Mouse (Mus musculus) embryonic facial prominence, embryonic 12.5 days (tissue): ENCODE results near the gene Nedd9. TPM values are rescaled to one million over a fixed set of nuclear protein-coding genes. Genes with fewer than 3 reads are reported as not detected.

Experiments
- ATAC-seq: fragments of 200-750 bp; cut with Nextera tagmentation; 2 replicates; pipeline ENCODE4 v1.8.0; 2017; ENCODE audit not compliant: insufficient number of reproducible peaks, insufficient read depth, low FRiP score, low TSS enrichment
- H3K27ac ChIP-seq: fragments of 300-500 bp; sonication (generic); 2 replicates; pipeline ENCODE4 v1.5.1; 2016; ENCODE audit warnings: mild to moderate bottlenecking
- H3K27me3 ChIP-seq: fragments of 300-500 bp; sonication (generic); 2 replicates; pipeline ENCODE4 v1.6.1; 2016; ENCODE audit warnings: mild to moderate bottlenecking, moderate library complexity
- H3K36me3 ChIP-seq: fragments of 300-500 bp; sonication (generic); 2 replicates; pipeline ENCODE4 v1.6.1; 2016; ENCODE audit warnings: mild to moderate bottlenecking
- H3K4me1 ChIP-seq: fragments of 300-500 bp; sonication (generic); 2 replicates; pipeline ENCODE4 v1.6.1; 2016
- H3K4me2 ChIP-seq: fragments of 300-500 bp; sonication (generic); replicated peaks from 2 replicates; pipeline ENCODE4 v1.6.1; 2016; ENCODE audit warnings: mild to moderate bottlenecking, moderate library complexity
- H3K4me3 ChIP-seq: fragments of 300-500 bp; sonication (generic); 2 replicates; pipeline ENCODE4 v1.5.1; 2016; ENCODE audit warnings: mild to moderate bottlenecking
- H3K9ac ChIP-seq: fragments of 300-500 bp; sonication (generic); 2 replicates; pipeline ENCODE4 v1.6.1; 2016; ENCODE audit warnings: mild to moderate bottlenecking, moderate library complexity
- H3K9me3 ChIP-seq: fragments of 300-500 bp; sonication (generic); 2 replicates; pipeline ENCODE4 v1.6.1; 2016; ENCODE audit warnings: mild to moderate bottlenecking, moderate library complexity
- WGBS: fragments of 180-500 bp; shearing (Covaris S2); methylation state at CpG from one replicate; pipeline ENCODE4 v1.1.7; 2016; 5-methylcytosine and 5-hydroxymethylcytosine counted together
- polyA plus RNA-seq: library from polyadenylated mRNA; unstranded; fragments of >200 nt; fragmentation: Nextera tagmentation; extraction: Ambion mirVana; gene quantifications from 2 replicates; pipeline ENCODE4 v1.2.1, GENCODE M21; 2016

The Nedd9 gene
- polyA plus RNA-seq, result 20.6 and 22.8 TPM in 2 replicates

DNA sequence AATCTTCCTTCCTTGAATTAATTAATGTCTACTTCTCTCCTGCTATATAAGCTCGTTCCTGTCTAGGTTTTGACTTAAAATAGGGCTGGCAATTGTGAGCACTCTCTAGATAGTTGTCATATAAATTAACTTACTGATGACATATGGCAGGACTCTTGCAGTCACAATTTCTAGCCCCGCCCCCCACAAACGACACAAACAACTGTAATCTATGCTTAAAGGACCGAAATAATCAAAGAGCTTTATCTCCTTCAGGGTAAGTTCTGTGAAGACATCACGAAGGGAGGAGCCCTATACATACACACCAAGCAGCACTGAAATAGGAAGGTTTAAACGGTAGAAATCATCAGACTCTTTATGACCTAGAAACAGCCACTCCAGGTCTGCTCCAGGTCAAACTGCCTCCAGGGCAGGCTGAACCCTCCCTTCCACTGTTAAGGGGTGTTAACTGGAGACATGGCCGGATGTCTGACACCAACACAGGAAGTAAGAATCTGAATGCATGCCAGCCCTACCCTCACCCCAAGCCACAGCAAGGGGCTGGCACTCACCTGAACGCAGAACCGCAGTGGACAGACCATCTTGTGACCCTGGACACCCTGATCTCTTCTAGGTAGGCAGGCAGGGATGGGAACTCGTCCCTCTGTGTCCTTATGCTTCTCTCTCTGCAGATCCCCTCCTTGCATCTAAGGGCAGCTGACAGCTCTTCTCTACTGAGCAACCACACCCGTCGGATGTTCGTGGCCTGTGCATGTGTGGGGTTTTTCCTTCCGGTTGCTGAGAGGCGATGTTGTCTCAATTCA lies at the start of gene Nedd9:
Gene Nedd9, minus strand, starts transcription at position 757 of the 803 bp plus-strand sequence.
- Histone ChIP-seq H3K4me1 (peaks cover 5% of the 10 kb centered on the region; the same call in 1 of the 2 replicates), H3K36me3 (no peaks in the 10 kb centered on the region), H3K4me2 (no peak within 1 kb of the TSS), H3K4me3 (no peak within 1 kb of the TSS), H3K9me3 (no peaks in the 10 kb centered on the region), H3K27ac (no peak within 1 kb of the TSS), H3K27me3 (no peaks in the 10 kb centered on the region), H3K9ac (no peak within 1 kb of the TSS)
- 68% methylated on average over 15 of the region's 15 CpGs for WGBS
- ATAC-seq, result no peak

DNA sequence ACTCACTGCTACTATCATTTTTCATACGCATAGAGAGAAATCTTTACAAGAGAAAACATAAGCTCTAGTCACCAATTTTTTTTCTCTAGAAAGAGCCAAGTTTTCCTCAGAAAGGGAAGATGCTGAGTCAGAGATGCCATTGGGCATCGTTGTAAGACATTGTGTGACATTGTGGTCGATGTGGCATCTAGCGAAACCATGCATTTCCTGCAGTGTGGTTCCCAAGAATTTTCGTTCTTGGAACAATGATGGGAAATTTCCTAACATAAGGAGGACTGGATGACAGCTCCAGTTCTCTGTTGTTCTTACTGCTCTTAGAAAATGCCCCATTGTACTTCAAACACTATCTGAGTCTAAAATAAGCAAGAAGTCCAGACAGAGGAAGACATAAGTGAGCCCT lies 45.5 kb upstream of the Nedd9 start:
- Histone ChIP-seq H3K4me2 (no peak overlapping the region), H3K9me3 (no peaks in the 10 kb centered on the region), H3K36me3 (no peaks in the 10 kb centered on the region), H3K27me3 (no peaks in the 10 kb centered on the region), H3K4me3 (no peak overlapping the region), H3K27ac (no peak overlapping the region), H3K9ac (no peak overlapping the region), H3K4me1 (no peaks in the 10 kb centered on the region)
- 80% methylated on average over 5 of the region's 5 CpGs for whole genome bisulfite sequencing
- no peak for ATAC-seq

DNA sequence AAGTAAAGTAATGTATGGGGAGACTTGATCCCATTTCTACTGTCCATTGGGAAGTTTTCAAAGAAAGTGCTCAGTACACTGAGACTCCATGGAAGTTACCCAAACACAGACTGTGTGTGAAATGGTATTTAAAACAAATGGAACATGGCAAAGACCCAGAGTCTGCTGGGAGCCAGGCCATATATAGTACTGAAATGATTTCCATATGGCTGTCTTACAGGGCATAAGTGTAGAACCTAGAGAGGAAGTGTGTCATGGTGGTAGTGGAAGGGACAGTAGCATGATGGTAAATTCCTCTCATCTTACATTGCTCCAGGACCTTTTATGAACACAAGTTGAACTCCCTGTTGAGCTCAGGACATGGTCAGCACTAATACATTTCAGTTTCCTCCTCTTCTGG lies 43.2 kb upstream of the Nedd9 start:
- H3K4me2 ChIP-seq, result no peak overlapping the region
- ATAC-seq, result no peak
- no peak overlapping the region for H3K4me3 ChIP-seq
- H3K27me3 ChIP-seq, result no peaks in the 10 kb centered on the region
- H3K27ac ChIP-seq, result no peak overlapping the region
- no peaks in the 10 kb centered on the region for H3K9me3 ChIP-seq
- H3K9ac ChIP-seq, result no peak overlapping the region
- H3K4me1 ChIP-seq, result no peaks in the 10 kb centered on the region
- H3K36me3 ChIP-seq, result no peaks in the 10 kb centered on the region

- Histone ChIP-seq H3K4me2 (no peak overlapping the region), H3K4me3 (no peak overlapping the region), H3K4me1 (no peaks in the 10 kb centered on the region), H3K9ac (no peak overlapping the region), H3K27ac (no peak overlapping the region), H3K36me3 (no peaks in the 10 kb centered on the region), H3K27me3 (no peaks in the 10 kb centered on the region), H3K9me3 (no peaks in the 10 kb centered on the region)
- whole genome bisulfite sequencing, result 80% methylated on average over 11 of the region's 11 CpGs
- ATAC-seq, result no peak
These were observed 37.0 kb upstream of the Nedd9 start for GRCm38 (mm10) chr13:41524208-41524607.

- H3K4me2 ChIP-seq, result no peak overlapping the region
- no peak overlapping the region for H3K9ac ChIP-seq
- H3K27me3 ChIP-seq, result no peaks in the 10 kb centered on the region
- ATAC-seq, result no peak
- H3K9me3 ChIP-seq, result no peaks in the 10 kb centered on the region
- no peak overlapping the region for H3K27ac ChIP-seq
- no peaks in the 10 kb centered on the region for H3K4me1 ChIP-seq
- H3K4me3 ChIP-seq, result no peak overlapping the region
- WGBS, result 65% methylated on average over 4 of the region's 4 CpGs
- no peaks in the 10 kb centered on the region for H3K36me3 ChIP-seq
These were observed 34.1 kb upstream of the Nedd9 start for GRCm38 (mm10) chr13:41521296-41521695.

DNA sequence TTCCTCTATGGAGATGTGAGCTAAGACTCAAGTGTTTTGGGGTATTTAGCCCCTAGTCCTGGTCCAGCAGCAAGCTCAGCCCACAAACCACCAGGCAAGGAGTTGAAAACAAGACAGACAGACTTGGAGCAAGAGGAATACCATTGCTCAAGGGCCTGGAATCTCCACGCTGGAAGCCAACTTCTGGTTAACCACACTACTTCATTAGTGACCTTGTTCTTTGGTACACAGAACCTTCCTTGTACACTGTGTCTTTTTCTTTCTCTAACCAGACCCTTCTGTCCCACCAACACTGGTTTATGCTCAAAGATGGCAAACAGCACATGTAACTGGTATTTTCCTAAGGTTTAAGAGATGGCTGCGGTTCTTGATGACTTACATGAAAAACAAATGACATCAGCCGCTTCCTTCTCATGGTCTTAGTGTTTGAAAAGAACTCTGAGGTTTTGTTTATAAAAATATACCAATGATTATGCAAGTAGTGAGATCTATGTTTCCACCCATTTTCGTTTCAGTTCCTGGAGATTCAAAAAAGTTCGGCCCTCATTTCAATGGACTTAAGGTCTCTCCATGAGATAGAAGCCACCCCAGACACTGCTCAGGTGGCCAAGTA lies 33.5 kb upstream of the Nedd9 start:
- Histone ChIP-seq H3K9me3 (no peaks in the 10 kb centered on the region), H3K36me3 (no peaks in the 10 kb centered on the region), H3K4me2 (no peak overlapping the region), H3K4me1 (0 out of 2 replicates have a peak, but pooled peaks cover 2% of the 10 kb centered on the region), H3K27ac (no peak overlapping the region), H3K9ac (no peak overlapping the region), H3K27me3 (no peaks in the 10 kb centered on the region), H3K4me3 (no peak overlapping the region)
- WGBS, result 91% methylated on average over 5 of the region's 5 CpGs
- no peak for ATAC-seq

DNA sequence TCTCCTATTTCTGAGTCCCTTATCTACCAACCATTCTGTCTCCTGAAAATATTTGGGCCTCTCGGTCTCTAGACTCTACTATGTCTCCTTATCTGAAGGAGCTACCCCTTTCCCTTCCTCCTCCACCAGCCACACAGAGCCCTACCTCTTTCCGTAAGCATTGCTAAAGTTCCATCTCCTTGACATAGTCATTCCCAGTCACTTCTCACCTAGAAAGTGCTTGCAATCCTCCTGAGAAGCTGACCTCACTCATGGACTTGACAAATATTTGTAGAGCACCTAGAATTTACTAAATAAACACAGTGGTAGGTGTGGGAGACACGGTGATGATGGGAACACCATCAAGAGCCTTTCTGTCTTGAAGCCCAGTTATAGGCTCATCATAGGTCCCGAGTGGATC lies 32.6 kb upstream of the Nedd9 start:
- H3K4me3 ChIP-seq, result no peak overlapping the region
- peaks cover 11% of the 10 kb centered on the region for H3K4me1 ChIP-seq
- WGBS, result 87% methylated on average over 4 of the region's 4 CpGs
- H3K27ac ChIP-seq, result no peak overlapping the region
- ATAC-seq, result no peak
- no peak overlapping the region for H3K4me2 ChIP-seq
- H3K9ac ChIP-seq, result no peak overlapping the region
- H3K27me3 ChIP-seq, result no peaks in the 10 kb centered on the region
- H3K36me3 ChIP-seq, result no peaks in the 10 kb centered on the region
- H3K9me3 ChIP-seq, result no peaks in the 10 kb centered on the region

DNA sequence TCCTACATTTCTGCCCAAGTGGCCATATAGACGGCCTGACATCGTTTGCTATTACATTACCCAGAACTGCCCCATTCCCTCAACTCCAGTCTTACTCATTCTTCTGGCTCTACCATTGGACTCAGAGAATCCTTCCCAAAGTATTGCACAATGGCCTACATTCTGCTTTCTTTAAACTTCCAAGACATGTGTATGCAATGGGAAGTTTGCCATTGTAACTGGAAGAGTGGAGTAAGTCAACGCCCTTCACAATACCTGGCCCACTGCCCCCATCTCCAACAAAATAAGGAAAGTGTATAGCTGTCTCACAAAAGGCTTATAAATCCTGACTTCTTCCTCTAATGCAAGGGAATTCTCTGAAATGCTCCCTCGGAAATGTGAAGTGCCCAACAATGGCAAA lies 30.0 kb upstream of the Nedd9 start:
- Histone ChIP-seq H3K4me1 (peaks cover 12% of the 10 kb centered on the region), H3K9me3 (no peaks in the 10 kb centered on the region), H3K9ac (no peak overlapping the region), H3K27me3 (no peaks in the 10 kb centered on the region), H3K36me3 (no peaks in the 10 kb centered on the region), H3K27ac (no peak overlapping the region), H3K4me3 (no peak overlapping the region), H3K4me2 (no peak overlapping the region)
- 89% methylated on average over 4 of the region's 4 CpGs for WGBS
- ATAC-seq, result no peak

GRCm38 (mm10) chr13:41515749-41516148 lies 28.6 kb upstream of the Nedd9 start:
- no peak overlapping the region for H3K4me2 ChIP-seq
- H3K9ac ChIP-seq, result no peak overlapping the region
- 59% methylated on average over 4 of the region's 4 CpGs for WGBS
- H3K27ac ChIP-seq, result no peak overlapping the region
- H3K36me3 ChIP-seq, result no peaks in the 10 kb centered on the region
- peaks cover 14% of the 10 kb centered on the region for H3K4me1 ChIP-seq
- no peaks in the 10 kb centered on the region for H3K27me3 ChIP-seq
- H3K9me3 ChIP-seq, result no peaks in the 10 kb centered on the region
- ATAC-seq, result no peak
- H3K4me3 ChIP-seq, result no peak overlapping the region

GRCm38 (mm10) chr13:41514918-41515317 lies 27.8 kb upstream of the Nedd9 start:
- no peak overlapping the region for H3K4me3 ChIP-seq
- ATAC-seq, result 0 out of 2 replicates have a peak, but pooled peaks have one; percentile 35
- H3K9me3 ChIP-seq, result no peaks in the 10 kb centered on the region
- peaks cover 14% of the 10 kb centered on the region for H3K4me1 ChIP-seq
- H3K27ac ChIP-seq, result no peak overlapping the region
- peak overlapping the region; percentile 29; the same call in 1 of the 2 replicates for H3K4me2 ChIP-seq
- WGBS, result 10% methylated on average over 8 of the region's 8 CpGs
- H3K27me3 ChIP-seq, result no peaks in the 10 kb centered on the region
- no peaks in the 10 kb centered on the region for H3K36me3 ChIP-seq
- no peak overlapping the region for H3K9ac ChIP-seq

GRCm38 (mm10) chr13:41513456-41513855 lies 26.3 kb upstream of the Nedd9 start:
- Histone ChIP-seq H3K4me1 (peaks cover 14% of the 10 kb centered on the region), H3K9ac (no peak overlapping the region), H3K27ac (no peak overlapping the region), H3K4me2 (no peak overlapping the region), H3K27me3 (no peaks in the 10 kb centered on the region), H3K4me3 (no peak overlapping the region), H3K36me3 (no peaks in the 10 kb centered on the region), H3K9me3 (no peaks in the 10 kb centered on the region)
- WGBS, result 78% methylated on average over 3 of the region's 3 CpGs
- no peak for ATAC-seq

- Histone ChIP-seq H3K27ac (no peak overlapping the region), H3K4me1 (peaks cover 14% of the 10 kb centered on the region), H3K4me2 (no peak overlapping the region), H3K36me3 (no peaks in the 10 kb centered on the region), H3K9ac (no peak overlapping the region), H3K9me3 (no peaks in the 10 kb centered on the region), H3K4me3 (no peak overlapping the region), H3K27me3 (no peaks in the 10 kb centered on the region)
- WGBS, result 72% methylated on average over 4 of the region's 4 CpGs
- no peak for ATAC-seq
These were observed 25.1 kb upstream of the Nedd9 start for GRCm38 (mm10) chr13:41512243-41512642.
